Comparison of ENCODE assay signal across 10 mouse cellular contexts in the genomic region with DNA sequence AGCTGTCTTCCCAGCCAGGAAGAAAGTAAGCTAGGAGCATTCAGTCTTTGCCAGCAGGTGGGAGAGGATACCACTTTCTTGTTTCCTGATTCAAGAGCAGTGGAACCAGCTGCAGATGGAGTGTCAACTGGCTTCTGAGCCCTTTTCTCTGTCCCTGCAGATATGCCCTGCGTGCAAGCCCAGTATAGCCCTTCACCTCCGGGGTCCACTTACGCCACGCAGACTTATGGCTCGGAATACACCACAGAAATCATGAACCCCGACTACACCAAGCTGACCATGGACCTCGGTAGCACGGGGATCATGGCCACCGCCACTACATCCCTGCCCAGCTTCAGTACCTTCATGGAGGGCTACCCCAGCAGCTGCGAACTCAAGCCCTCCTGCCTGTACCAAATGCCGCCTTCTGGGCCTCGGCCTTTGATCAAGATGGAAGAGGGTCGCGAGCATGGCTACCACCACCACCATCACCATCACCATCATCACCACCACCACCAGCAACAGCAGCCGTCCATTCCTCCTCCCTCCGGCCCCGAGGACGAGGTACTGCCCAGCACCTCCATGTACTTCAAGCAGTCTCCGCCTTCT. TPM values are rescaled to one million over a fixed set of nuclear protein-coding genes. Genes with fewer than 3 reads are reported as not detected.
DNase-seq lines count a peak whose midpoint lies in the region; ATAC-seq and TF ChIP-seq lines count a peak whose summit lies in the region.
"Had no signal": no experiment of that assay in that cellular context is flagged by ENCODE, and none has a peak within 500 bp of the region (broad histone marks: within the 10 kb centered on the region; RNA-seq: fewer than 3 reads in every experiment).

No protein-coding gene starts in this region.

- H3K36me3 ChIP-seq in kidney, embryonic 16.5 days (ENCODE audit: insufficient read depth, low read length) = no peaks in the 10 kb centered on the region
- H3K36me3 ChIP-seq in embryonic facial prominence, embryonic 15.5 days = no peaks in the 10 kb centered on the region
- H3K36me3 ChIP-seq in hindbrain, postnatal 0 days (ENCODE audit: insufficient read depth, low read length) = no peaks in the 10 kb centered on the region
- H3K36me3 ChIP-seq in midbrain, embryonic 16.5 days (ENCODE audit: control insufficient read depth, insufficient read depth, low read length) = no peaks in the 10 kb centered on the region

- peaks cover 91% of the 10 kb centered on the region for H3K27me3 ChIP-seq in kidney, embryonic 16.5 days (ENCODE audit: insufficient read depth, low read length)
- peaks cover 85% of the 10 kb centered on the region for H3K27me3 ChIP-seq in embryonic facial prominence, embryonic 15.5 days
- peaks cover 26% of the 10 kb centered on the region for H3K27me3 ChIP-seq in hindbrain, postnatal 0 days (ENCODE audit: insufficient read depth, low read length)
- peaks cover 50% of the 10 kb centered on the region for H3K27me3 ChIP-seq in midbrain, embryonic 16.5 days (ENCODE audit: control insufficient read depth, insufficient read depth, low read depth, low read length)

- ATAC-seq in kidney, embryonic 16.5 days (ENCODE audit: low FRiP score, low TSS enrichment) = peak; percentile 53; the same call in 1 of the 2 replicates
- no peak for ATAC-seq in embryonic facial prominence, embryonic 15.5 days (ENCODE audit: insufficient number of reproducible peaks, low FRiP score, low TSS enrichment, low read depth)
- ATAC-seq in hindbrain, postnatal 0 days = no peak
- ATAC-seq in midbrain, embryonic 16.5 days = no peak
- no peak for ATAC-seq in granulocyte monocyte progenitor cell, adult 5-6 weeks (replicated peaks; ENCODE audit: poor library complexity, severe bottlenecking)
- no peak for ATAC-seq in frontal cortex, adult (ENCODE audit: low TSS enrichment)

- H3K9me3 ChIP-seq in kidney, embryonic 16.5 days (ENCODE audit: low read length) = no peaks in the 10 kb centered on the region
- H3K9me3 ChIP-seq in embryonic facial prominence, embryonic 15.5 days (replicated peaks) = no peaks in the 10 kb centered on the region
- H3K9me3 ChIP-seq in hindbrain, postnatal 0 days (ENCODE audit: low read length) = no peaks in the 10 kb centered on the region
- H3K9me3 ChIP-seq in midbrain, embryonic 16.5 days (replicated peaks; ENCODE audit: control insufficient read depth, low read length, poor library complexity, severe bottlenecking) = no peaks in the 10 kb centered on the region

- WGBS in kidney, embryonic 16.5 days = 8% methylated on average over 19 of the region's 19 CpGs
- 24% methylated on average over 19 of the region's 19 CpGs for WGBS in embryonic facial prominence, embryonic 15.5 days
- 39% methylated on average over 19 of the region's 19 CpGs for WGBS in hindbrain, postnatal 0 days
- WGBS in midbrain, embryonic 16.5 days = 30% methylated on average over 19 of the region's 19 CpGs

- H3K4me2 ChIP-seq in kidney, embryonic 16.5 days (replicated peaks; ENCODE audit: low read depth, low read length) = peak overlapping the region; percentile 75
- peak overlapping the region; percentile 54 for H3K4me2 ChIP-seq in embryonic facial prominence, embryonic 15.5 days (replicated peaks)
- H3K4me2 ChIP-seq in hindbrain, postnatal 0 days (ENCODE audit: low read depth, low read length) = peak overlapping the region; percentile 55
- H3K4me2 ChIP-seq in midbrain, embryonic 16.5 days (ENCODE audit: low read length) = peak overlapping the region; percentile 65

- no peak for TF ChIP-seq CTCF in hindbrain, postnatal 0 days (IDR thresholded peaks at IDR 0.05; ENCODE audit: low read depth)

- H3K4me1 ChIP-seq in kidney, embryonic 16.5 days (ENCODE audit: insufficient read depth, low read length) = peaks cover 37% of the 10 kb centered on the region
- peaks cover 36% of the 10 kb centered on the region for H3K4me1 ChIP-seq in embryonic facial prominence, embryonic 15.5 days
- H3K4me1 ChIP-seq in hindbrain, postnatal 0 days (ENCODE audit: insufficient read depth, low read length) = peaks cover 22% of the 10 kb centered on the region
- H3K4me1 ChIP-seq in midbrain, embryonic 16.5 days (ENCODE audit: control insufficient read depth, insufficient read depth, low read length) = peaks cover 27% of the 10 kb centered on the region

- no peak for DNase-seq in kidney, postnatal 36 days
- no peak for DNase-seq in hindbrain, postnatal 0 days (ENCODE audit: low spot score)
- DNase-seq in right cerebral cortex, adult 2 months (ENCODE audit: low spot score in 2 of 2) = no peak
- DNase-seq: gastrocnemius, postnatal 36 days had no signal

- H3K27ac ChIP-seq in kidney, embryonic 16.5 days (ENCODE audit: low read length) = no peak overlapping the region
- no peak overlapping the region for H3K27ac ChIP-seq in embryonic facial prominence, embryonic 15.5 days (replicated peaks)
- no peak overlapping the region for H3K27ac ChIP-seq in hindbrain, postnatal 0 days
- no peak overlapping the region for H3K27ac ChIP-seq in midbrain, embryonic 16.5 days (ENCODE audit: low read length)

- no peak overlapping the region for H3K9ac ChIP-seq in kidney, embryonic 16.5 days (replicated peaks; ENCODE audit: low read length)
- no peak overlapping the region for H3K9ac ChIP-seq in embryonic facial prominence, embryonic 15.5 days
- no peak overlapping the region for H3K9ac ChIP-seq in hindbrain, postnatal 0 days (replicated peaks; ENCODE audit: low read length)
- no peak overlapping the region for H3K9ac ChIP-seq in midbrain, embryonic 16.5 days (ENCODE audit: low read depth, low read length)

- H3K4me3 ChIP-seq in kidney, embryonic 16.5 days (ENCODE audit: low read length) = peak overlapping the region; percentile 48
- H3K4me3 ChIP-seq in embryonic facial prominence, embryonic 15.5 days (replicated peaks) = peak overlapping the region; percentile 36
- H3K4me3 ChIP-seq in hindbrain, postnatal 0 days (ENCODE audit: low read length) = peak overlapping the region; percentile 31
- peak overlapping the region; percentile 34 for H3K4me3 ChIP-seq in midbrain, embryonic 16.5 days (ENCODE audit: low read depth, low read length)

RNA-seq across cellular contexts. Expression of a gene that starts 6.2 kb away (rescaled TPM):
- 0.10 TPM in 1 of 2 replicates, not detected in the other for polyA plus RNA-seq in kidney, embryonic 16.5 days (2015; fragmentation: Nextera tagmentation; extraction: Ambion mirVana)
- polyA plus RNA-seq in embryonic facial prominence, embryonic 15.5 days (2015; fragmentation: Nextera tagmentation; extraction: Ambion mirVana) = 0.38 and 0.49 TPM in 2 replicates
- total RNA-seq in hindbrain, postnatal 0 days (2014; rRNA removed) = 2.1 and 2.9 TPM in 2 replicates
- 1.2 and 1.8 TPM in 2 replicates for polyA plus RNA-seq in hindbrain, postnatal 0 days (2015; fragmentation: Nextera tagmentation; extraction: Ambion mirVana)
- 1.4 and 1.6 TPM in 2 replicates for polyA plus RNA-seq in midbrain, embryonic 16.5 days (2015; fragmentation: Nextera tagmentation; extraction: Ambion mirVana)
- total RNA-seq in granulocyte monocyte progenitor cell, adult 5-6 weeks (2014; fragmentation: Nextera tagmentation) = 0.21 TPM in 1 of 2 replicates, not detected in the other
- 0.36 and 0.99 TPM in 2 replicates for total RNA-seq in granulocyte monocyte progenitor cell, adult 5-6 weeks (2017)
- polyA plus RNA-seq: liver, adult 2 months had no signal
